Mouse (Mus musculus) liver, embryonic 13.5 days (tissue): Measurements from ENCODE around the gene Disp3. TPM values are rescaled to one million over a fixed set of nuclear protein-coding genes. Genes with fewer than 3 reads are reported as not detected.
A peak's percentile ranks its signal among the peaks of the same experiment; 100 is the strongest.

Experiments used
- ATAC-seq: fragments of 200-750 bp; cut with Nextera tagmentation; 2 replicates; pipeline ENCODE4 v1.8.0; 2017; ENCODE audit warnings: low read depth, mild to moderate bottlenecking, moderate number of reproducible peaks, moderate library complexity
- DNase-seq: peaks from one replicate; pipeline ENCODE4 v3.0.0; 2022
- H3K27ac ChIP-seq: fragments of 300-500 bp; sonication (generic); 2 replicates; pipeline ENCODE4 v1.5.1; 2015; ENCODE audit warnings: moderate library complexity, mild to moderate bottlenecking, inconsistent platforms
- H3K27me3 ChIP-seq: fragments of 300-500 bp; sonication (generic); 2 replicates; pipeline ENCODE4 v1.6.1; 2015; ENCODE audit warnings: mild to moderate bottlenecking, inconsistent platforms
- H3K36me3 ChIP-seq: fragments of 300-500 bp; sonication (generic); 2 replicates; pipeline ENCODE4 v1.6.1; 2015; ENCODE audit warnings: mild to moderate bottlenecking, inconsistent platforms
- H3K4me1 ChIP-seq: fragments of 300-500 bp; sonication (generic); replicated peaks from 2 replicates; pipeline ENCODE4 v1.6.1; 2015; ENCODE audit warnings: inconsistent platforms
- H3K4me2 ChIP-seq: fragments of 300-500 bp; sonication (generic); 2 replicates; pipeline ENCODE4 v1.6.1; 2015; ENCODE audit warnings: inconsistent platforms, mild to moderate bottlenecking, moderate library complexity
- H3K4me3 ChIP-seq: fragments of 300-500 bp; sonication (generic); replicated peaks from 2 replicates; pipeline ENCODE4 v1.5.1; 2015; ENCODE audit warnings: mild to moderate bottlenecking, inconsistent platforms
- H3K9ac ChIP-seq: fragments of 300-500 bp; sonication (generic); 2 replicates; pipeline ENCODE4 v1.6.1; 2015; ENCODE audit warnings: mild to moderate bottlenecking, inconsistent platforms
- H3K9me3 ChIP-seq: fragments of 300-500 bp; sonication (generic); replicated peaks from 2 replicates; pipeline ENCODE4 v1.6.1; 2016; ENCODE audit warnings: inconsistent platforms
- WGBS: fragments of 180-500 bp; shearing (Covaris S2); methylation state at CpG from one replicate; pipeline ENCODE4 v1.1.7; 2015; ENCODE audit not compliant: insufficient replicate concordance; 5-methylcytosine and 5-hydroxymethylcytosine counted together
- polyA plus RNA-seq: library from polyadenylated mRNA; unstranded; fragments of >200 nt; fragmentation: Nextera tagmentation; extraction: Ambion mirVana; gene quantifications from 2 replicates; pipeline ENCODE4 v1.2.1, GENCODE M21; 2015

The Disp3 gene
- polyA plus RNA-seq, 1 experiment from 2014 or later = 0.03 TPM

DNA sequence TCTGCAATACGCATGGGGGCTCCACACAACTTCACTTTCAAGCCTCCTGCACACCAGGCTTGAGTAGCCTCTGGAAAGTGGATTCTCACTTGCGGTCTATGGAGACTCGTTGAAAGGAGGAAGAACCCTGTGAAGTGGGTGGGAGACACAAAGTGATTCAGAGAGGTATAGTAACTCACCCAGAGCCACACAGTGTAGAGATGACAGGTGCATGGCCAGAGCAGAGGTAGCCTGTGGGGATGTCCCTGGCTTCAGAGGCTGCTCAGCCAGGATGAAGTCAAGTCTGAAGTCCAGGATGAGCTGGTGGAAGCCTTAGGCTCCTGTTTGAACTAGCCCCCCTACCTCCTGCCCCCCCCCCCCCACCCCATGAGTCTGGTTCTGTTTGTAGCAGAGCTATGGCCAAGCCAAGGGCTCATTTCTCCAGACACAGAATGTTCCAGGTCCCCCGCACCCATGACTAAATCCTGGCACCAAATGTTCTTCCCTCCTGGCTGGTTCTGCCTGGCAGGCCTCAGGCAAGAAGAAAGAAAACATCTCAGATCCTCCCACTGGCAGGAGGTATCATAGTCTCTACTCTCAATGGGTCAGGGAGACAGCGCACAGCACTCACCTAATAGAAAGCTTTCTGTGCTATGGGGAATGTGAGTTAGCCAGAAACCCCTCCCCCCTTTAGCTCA, 73.2 kb downstream of the Disp3 start:
- Histone ChIP-seq H3K36me3 (no peaks in the 10 kb centered on the region), H3K9ac (no peak overlapping the region), H3K27me3 (peaks cover 81% of the 10 kb centered on the region), H3K4me1 (no peaks in the 10 kb centered on the region), H3K4me2 (no peak overlapping the region), H3K9me3 (no peaks in the 10 kb centered on the region), H3K27ac (no peak overlapping the region), H3K4me3 (no peak overlapping the region)
- DNase-seq (no peak), ATAC-seq (no peak)
- WGBS = 47% methylated on average over 5 of the region's 5 CpGs

DNA sequence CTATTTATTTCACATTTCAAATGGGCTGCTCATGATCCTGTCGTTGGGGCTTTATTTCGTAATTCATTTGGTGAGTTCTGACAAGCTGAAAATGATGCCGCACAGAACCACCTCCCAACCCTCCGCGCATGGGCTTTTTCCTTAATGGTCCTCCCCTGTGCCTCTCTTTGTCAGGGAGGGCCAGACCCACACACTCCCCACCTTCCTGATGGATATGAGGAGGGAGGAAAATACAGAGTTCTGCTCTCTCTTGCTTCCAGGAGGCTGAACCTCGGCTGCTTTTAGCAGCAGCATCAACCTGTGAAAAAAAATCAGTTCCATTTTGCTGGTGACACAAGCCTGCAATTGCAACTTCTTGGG, 82.9 kb downstream of the Disp3 start:
- DNase-seq = no peak
- Histone ChIP-seq H3K4me2 (peak overlapping the region; percentile 73), H3K36me3 (no peaks in the 10 kb centered on the region), H3K27me3 (peaks cover 17% of the 10 kb centered on the region), H3K9me3 (no peaks in the 10 kb centered on the region), H3K4me3 (no peak overlapping the region; the same call in 1 of the 2 replicates), H3K4me1 (peaks cover 63% of the 10 kb centered on the region), H3K9ac (peak overlapping the region; percentile 75), H3K27ac (peak overlapping the region; percentile 97)
- WGBS = 61% methylated on average over 6 of the region's 6 CpGs
- no peak for ATAC-seq

GRCm38 (mm10) chr4:148204061-148204872, 83.5 kb downstream of the Disp3 start:
- peak overlapping the region; percentile 44 for H3K4me3 ChIP-seq
- peak overlapping the region; percentile 97 for H3K27ac ChIP-seq
- peak; percentile 98 for ATAC-seq

GRCm38 (mm10) chr4:148203557-148203956, 84.2 kb downstream of the Disp3 start:
- WGBS = 27% methylated on average over 2 of the region's 2 CpGs
- Histone ChIP-seq H3K4me3 (peak overlapping the region; percentile 44), H3K27me3 (peaks cover 23% of the 10 kb centered on the region), H3K4me2 (peak overlapping the region; percentile 73), H3K27ac (peak overlapping the region; percentile 97), H3K36me3 (no peaks in the 10 kb centered on the region), H3K9me3 (no peaks in the 10 kb centered on the region), H3K9ac (peak overlapping the region; percentile 49), H3K4me1 (peaks cover 63% of the 10 kb centered on the region)
- DNase-seq (no peak), ATAC-seq (peak; percentile 57)

More at GRCm38 (mm10) chr4:148204061-148204872, 83.5 kb downstream of the Disp3 start:
- peak overlapping the region; percentile 75 for H3K9ac ChIP-seq
- H3K4me2 ChIP-seq = peak overlapping the region; percentile 73
- peaks cover 16% of the 10 kb centered on the region for H3K27me3 ChIP-seq
- peaks cover 63% of the 10 kb centered on the region for H3K4me1 ChIP-seq
- DNase-seq = peak; percentile 87
- H3K9me3 ChIP-seq = no peaks in the 10 kb centered on the region
- WGBS = 20% methylated on average over 15 of the region's 15 CpGs
- no peaks in the 10 kb centered on the region for H3K36me3 ChIP-seq

GRCm38 (mm10) chr4:148198721-148199120, 89.0 kb downstream of the Disp3 start:
- DNase-seq = no peak
- Histone ChIP-seq H3K27me3 (peaks cover 50% of the 10 kb centered on the region), H3K36me3 (no peaks in the 10 kb centered on the region), H3K4me2 (no peak overlapping the region), H3K4me3 (no peak overlapping the region), H3K27ac (no peak overlapping the region), H3K9ac (no peak overlapping the region), H3K9me3 (no peaks in the 10 kb centered on the region), H3K4me1 (peaks cover 44% of the 10 kb centered on the region)
- no peak for ATAC-seq
- WGBS = 58% methylated on average over 10 of the region's 10 CpGs

DNA sequence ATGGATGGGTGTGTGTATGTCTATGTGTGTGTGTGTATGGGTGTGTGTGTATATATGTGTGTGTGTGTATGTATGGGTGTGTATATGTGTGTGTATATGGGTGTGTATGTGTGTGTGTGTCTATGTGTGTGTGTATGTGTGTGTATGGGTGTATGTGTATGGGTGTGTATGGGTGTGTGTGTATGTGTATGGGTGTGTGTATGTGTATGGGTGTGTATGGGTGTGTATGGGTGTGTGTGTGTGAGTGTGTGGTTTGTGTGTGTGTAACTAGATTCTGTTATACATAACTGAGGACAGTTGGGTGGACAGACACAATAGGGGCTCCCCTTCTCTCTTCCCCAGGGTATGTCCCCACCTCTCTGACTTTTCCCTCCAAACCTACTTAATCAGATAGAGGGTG, 93.4 kb downstream of the Disp3 start:
- ATAC-seq = peak; percentile 65
- Histone ChIP-seq H3K36me3 (no peaks in the 10 kb centered on the region), H3K9ac (no peak overlapping the region), H3K9me3 (no peaks in the 10 kb centered on the region), H3K4me3 (no peak overlapping the region), H3K27me3 (peaks cover 56% of the 10 kb centered on the region), H3K4me2 (peak overlapping the region; percentile 14; the same call in 1 of the 2 replicates), H3K27ac (no peak overlapping the region), H3K4me1 (peaks cover 33% of the 10 kb centered on the region)
- no peak for DNase-seq

DNA sequence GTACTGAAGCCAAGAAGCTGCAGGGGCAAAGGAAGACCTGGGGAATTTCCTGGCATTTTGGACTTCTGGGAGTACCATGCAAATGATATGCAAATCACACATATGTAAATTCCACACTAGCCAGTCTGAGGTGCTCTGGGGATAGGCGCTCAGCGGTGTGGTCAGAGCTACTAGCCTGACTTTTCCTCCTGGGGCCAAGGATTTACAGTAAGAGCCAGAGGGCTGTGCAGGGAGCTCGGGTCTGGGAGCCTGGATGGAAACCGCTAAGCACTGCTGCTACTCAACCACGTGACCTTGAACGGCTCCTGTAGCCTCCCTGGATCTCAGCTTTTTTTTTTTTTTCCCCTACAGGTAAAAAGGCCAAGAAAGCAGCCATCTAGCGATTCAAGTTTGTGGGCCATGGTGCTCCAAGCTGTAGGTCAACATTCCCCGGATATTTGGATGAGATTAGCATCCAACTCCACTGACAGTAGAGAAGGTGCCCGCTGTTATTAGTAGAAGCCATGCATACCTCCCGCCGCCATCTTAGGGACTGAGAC, 95.0 kb downstream of the Disp3 start:
- ATAC-seq = no peak
- Histone ChIP-seq H3K4me2 (no peak overlapping the region), H3K4me1 (peaks cover 43% of the 10 kb centered on the region), H3K4me3 (no peak overlapping the region), H3K36me3 (no peaks in the 10 kb centered on the region), H3K9ac (no peak overlapping the region), H3K27ac (no peak overlapping the region), H3K27me3 (peaks cover 41% of the 10 kb centered on the region), H3K9me3 (no peaks in the 10 kb centered on the region)
- no peak for DNase-seq
- 36% methylated on average over 11 of the region's 11 CpGs for WGBS

Other genes starting within 250 kb of the Disp3 start
- gene Clcn6, start 249.1 kb downstream of the Disp3 start, polyA plus RNA-seq = 1.5 and 1.7 TPM in 2 replicates
- gene Mthfr, start 248.9 kb downstream of the Disp3 start, polyA plus RNA-seq = 8.9 and 10.7 TPM in 2 replicates
- gene Agtrap, start 199.9 kb downstream of the Disp3 start, polyA plus RNA-seq = 11.2 and 11.7 TPM in 2 replicates
- gene Mad2l2, start 157.6 kb downstream of the Disp3 start, polyA plus RNA-seq = 19.4 and 21.0 TPM in 2 replicates
- 0.09 and 0.13 TPM in 2 replicates for gene Draxin, start 157.3 kb downstream of the Disp3 start, polyA plus RNA-seq
- 16.5 and 16.9 TPM in 2 replicates for gene Fbxo6, start 135.8 kb downstream of the Disp3 start, polyA plus RNA-seq
- 0.93 and 1.0 TPM in 2 replicates for gene Fbxo44, start 127.5 kb downstream of the Disp3 start, polyA plus RNA-seq
- 0.22 and 0.36 TPM in 2 replicates for gene Fbxo2, start 127.3 kb downstream of the Disp3 start, polyA plus RNA-seq
- 13.3 and 15.4 TPM in 2 replicates for gene Ubiad1, start 156.8 kb upstream of the Disp3 start, polyA plus RNA-seq
- 9.0 and 9.7 TPM in 2 replicates for gene Mtor, start 160.6 kb upstream of the Disp3 start, polyA plus RNA-seq
- gene Angptl7, start 212.5 kb upstream of the Disp3 start, polyA plus RNA-seq = 0.32 and 0.58 TPM in 2 replicates